Mouse (Mus musculus): ENCODE data around the gene Il12rb2.

Il12rb2 gene

GRCm38 (mm10) chr6:67375982-67376391, at the start of gene Il12rb2:
TSS of gene Il12rb2 (minus strand) at chr6:67376188.
- peak; percentile 52 for DNase-seq

- no peak for DNase-seq
Observed at GRCm38 (mm10) chr6:67421761-67422160, 45.8 kb upstream of the Il12rb2 start.

DNA sequence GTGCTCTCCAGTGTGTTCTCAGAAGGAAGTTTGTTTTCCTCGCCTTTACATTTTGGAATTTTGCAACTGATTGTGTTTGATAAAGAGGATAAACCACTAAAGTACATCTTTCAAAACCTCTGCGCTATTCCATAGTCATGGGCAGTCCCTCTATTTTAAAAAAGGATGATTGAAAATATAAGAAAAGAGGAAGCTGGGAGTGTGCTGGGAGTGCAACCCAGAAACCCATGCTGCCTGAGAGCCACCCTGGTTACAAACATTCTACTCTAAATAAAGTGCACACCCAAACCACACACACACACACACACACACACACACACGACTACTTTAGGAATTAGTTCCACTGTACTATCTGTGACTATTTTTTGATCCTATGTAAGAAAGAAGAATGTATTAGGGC, 40.6 kb upstream of the Il12rb2 start:
- DNase-seq = no peak

DNA sequence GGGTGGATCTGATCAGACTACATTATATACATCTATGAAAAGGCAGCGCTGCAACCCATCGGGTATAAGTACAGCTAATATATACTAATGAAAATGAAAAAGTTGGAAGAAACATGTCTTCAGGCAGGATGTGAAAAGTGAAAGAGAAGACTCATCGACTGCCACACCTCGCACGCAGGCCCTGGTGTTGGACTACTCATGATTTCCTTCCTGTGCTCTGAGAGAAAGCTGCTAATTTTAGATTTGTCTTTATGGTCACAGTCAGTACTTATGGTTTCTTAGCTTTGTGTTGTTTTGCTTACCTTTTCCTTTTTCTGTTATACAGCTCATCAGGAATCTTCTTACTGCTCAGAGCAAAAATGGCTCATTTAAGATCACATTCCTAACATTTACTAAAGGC, 39.3 kb upstream of the Il12rb2 start:
- no peak for DNase-seq

GRCm38 (mm10) chr6:67413378-67413777, 37.4 kb upstream of the Il12rb2 start:
- no peak for DNase-seq

GRCm38 (mm10) chr6:67405281-67405682, 29.3 kb upstream of the Il12rb2 start:
- DNase-seq = no peak

- no peak for DNase-seq
Observed at GRCm38 (mm10) chr6:67399551-67399950, 23.6 kb upstream of the Il12rb2 start.

GRCm38 (mm10) chr6:67365785-67366184, 10.2 kb downstream of the Il12rb2 start:
- no peak for DNase-seq

GRCm38 (mm10) chr6:67348065-67348464, 27.9 kb downstream of the Il12rb2 start:
- DNase-seq = no peak

GRCm38 (mm10) chr6:67339494-67339893, 36.5 kb downstream of the Il12rb2 start:
- no peak for DNase-seq

DNA sequence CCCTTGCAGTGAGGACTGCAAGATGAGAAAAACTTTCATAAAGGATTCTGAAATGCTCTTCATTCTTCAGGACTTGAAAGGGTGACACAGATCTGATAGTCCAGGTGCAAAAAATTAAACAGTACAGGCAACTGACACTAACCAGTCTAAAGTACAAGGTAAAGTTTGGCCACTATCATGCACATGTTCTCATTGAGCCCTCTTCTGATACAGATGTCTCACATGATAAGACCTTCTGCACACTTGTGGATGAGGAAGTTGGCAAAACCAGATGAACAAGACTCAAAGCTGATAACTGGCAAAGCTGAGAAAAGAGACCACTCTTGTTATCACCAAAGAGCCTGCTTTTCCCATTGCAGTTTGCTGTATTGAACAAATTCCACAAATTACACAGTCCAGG, 38.0 kb downstream of the Il12rb2 start:
- no peak for DNase-seq

DNA sequence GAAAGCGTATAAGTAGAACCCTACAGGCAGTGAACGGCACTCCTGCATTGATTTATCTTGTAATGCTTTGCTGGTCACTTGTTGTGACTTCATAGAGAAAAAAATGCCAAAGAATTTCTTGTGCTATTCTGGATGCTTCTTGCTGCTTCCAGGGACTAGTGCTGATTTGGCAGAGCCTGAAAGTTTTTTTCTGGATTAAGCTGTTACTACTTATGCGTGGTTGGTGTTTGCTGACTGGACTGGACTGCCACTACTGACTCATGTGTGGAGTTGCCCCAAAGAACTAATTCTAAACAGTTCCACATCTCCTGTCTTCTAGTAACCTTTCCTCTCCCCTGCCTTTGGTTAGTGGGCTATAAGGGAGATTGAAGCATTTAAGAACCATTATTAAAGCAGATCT, 52.2 kb downstream of the Il12rb2 start:
- DNase-seq = no peak

GRCm38 (mm10) chr6:67318451-67318850, 57.5 kb downstream of the Il12rb2 start:
- peak; percentile 84 for DNase-seq

DNA sequence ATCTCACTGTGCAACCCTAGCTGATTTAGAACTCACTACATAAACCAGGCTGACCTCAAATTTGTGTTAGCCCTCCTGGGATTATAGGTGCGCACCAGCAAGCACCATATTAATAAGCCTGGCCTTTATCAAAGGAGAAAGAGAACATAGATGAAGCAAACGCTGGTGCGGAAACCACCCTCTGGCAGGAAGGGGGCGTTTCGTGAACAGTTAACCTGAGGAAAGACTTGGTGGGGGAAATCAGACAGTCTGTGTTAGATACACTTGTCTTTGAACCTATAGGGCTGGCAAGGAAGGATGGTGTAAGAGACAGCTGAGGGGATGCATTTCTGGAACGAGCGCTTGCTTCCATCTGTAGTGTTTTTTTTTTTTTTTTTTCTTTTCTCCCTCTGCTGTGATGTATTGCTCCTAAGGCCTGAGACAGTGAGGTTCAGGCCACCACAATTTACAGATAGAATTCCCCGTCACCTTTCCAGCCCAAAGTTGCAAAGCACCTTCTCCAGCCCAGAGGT, 58.1 kb downstream of the Il12rb2 start:
- DNase-seq = no peak

- no peak for DNase-seq
Observed at GRCm38 (mm10) chr6:67317068-67317467, 58.9 kb downstream of the Il12rb2 start.

DNA sequence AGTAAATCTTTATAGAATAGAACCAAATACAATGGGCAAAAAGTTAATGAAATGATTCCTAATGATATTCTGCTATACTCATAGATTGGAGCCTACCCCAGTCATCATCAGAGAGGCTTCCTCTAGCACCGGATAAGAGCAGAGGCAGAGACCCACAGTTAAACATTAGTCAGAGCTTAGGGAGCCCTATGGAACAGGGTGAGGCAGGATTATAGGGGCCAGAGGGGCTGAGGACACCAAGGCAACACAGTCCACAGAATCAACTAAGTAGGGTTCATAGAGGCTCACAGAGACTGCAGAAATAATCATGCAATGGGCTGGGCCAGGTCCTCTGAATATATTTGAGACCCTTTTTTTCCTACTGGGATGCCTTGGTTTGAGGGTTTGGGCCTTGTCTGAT, 61.3 kb downstream of the Il12rb2 start:
- no peak for DNase-seq

DNA sequence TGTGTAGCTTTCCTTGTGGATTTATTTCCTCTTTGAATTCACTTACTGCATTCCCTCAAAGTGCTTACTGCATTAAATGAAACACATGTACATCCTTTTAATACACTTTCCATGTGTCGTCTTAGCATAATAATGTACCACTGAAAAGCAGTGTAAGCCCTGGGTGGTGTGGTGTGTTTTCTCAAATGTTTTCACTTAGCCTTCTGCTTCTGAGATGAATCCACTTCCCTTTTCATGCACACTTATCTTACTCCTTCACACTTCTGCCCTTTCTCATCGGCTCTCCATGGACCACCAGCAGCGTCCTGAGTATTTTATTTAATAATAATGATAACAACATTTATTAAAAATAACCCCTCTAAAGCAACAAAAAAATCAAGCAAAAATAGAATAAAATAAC, 66.2 kb downstream of the Il12rb2 start:
- no peak for DNase-seq

GRCm38 (mm10) chr6:67308994-67309393, 67.0 kb downstream of the Il12rb2 start:
- no peak for DNase-seq

DNA sequence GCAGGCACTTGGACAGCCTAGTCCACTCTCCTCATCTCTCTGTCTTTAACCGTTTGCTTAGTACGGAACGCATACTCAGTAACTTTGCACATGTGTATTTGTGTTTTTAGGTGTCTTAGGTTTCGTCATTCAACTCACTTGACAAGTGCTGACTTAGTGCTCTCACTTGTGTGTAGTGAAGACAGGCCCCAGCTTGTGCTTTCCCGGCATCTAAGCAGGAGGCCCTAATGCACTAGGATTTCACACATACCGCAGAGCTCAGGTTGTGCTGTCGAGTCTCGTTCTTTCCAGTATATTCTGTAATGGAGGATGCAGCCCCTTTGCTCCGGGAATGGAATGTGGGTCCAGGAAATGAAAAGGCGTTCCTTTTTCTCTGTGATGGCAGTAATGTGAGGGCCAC, 72.8 kb downstream of the Il12rb2 start:
- DNase-seq = no peak

DNA sequence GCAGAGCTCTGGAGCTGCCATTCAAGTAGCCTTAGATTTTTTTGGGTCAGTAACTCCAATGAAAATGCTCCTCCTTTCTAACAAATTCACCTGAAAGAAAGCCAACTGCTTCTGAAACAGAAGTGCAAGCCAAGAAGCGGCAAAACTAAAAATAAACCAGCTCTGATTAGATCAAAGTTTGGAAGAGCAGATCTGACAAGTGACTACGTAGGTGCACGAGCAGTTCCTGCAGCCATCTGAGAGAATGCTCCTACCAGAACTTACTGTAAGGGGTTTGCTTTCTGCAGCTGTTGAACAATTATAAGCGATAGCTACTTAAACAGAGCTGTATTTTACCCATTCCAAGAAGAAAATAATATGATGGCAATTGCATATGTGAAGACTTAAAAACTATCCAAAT, 73.5 kb downstream of the Il12rb2 start:
- DNase-seq = no peak

DNA sequence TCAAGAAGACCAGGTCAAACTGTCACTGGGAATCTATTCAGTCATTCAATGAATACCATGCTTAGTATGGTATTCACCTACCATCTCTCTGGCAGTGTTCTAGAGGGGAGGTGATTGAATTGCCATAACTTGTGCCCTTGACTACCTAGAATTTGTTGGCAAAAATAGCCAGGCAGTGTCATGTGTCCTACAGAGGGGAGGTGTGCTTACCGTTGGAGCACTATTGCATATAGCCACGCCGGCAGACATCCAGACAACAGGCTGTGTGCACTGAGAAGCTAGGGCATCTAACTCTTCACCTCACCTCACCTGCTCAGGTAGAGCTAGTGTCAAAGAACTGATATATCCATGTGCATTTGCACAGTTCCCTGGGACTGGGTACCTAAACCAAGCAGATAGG, 74.8 kb downstream of the Il12rb2 start:
- no peak for DNase-seq

DNA sequence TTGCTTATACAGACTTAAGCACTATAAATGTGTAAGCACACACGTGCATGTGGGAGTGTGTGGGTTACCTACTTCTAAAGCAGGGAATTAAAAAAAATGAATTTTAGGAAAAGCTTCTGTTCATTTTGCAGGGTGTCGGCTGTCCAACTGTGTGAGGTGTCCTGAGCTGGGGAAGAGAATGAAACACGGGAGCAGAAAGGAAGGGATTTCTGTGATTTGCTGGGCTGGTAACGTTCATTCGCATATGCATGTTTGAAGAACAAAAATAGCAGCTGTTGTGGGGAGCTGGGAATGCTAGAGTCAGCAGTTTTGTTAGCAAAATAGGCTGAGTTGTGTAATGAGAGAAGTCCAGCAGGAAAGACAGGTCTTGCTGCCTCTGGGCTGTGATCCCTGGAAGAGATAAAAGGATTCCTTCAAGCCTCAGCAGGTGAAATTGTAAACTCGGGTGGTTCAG, 75.3 kb downstream of the Il12rb2 start:
- DNase-seq = peak; percentile 42

DNA sequence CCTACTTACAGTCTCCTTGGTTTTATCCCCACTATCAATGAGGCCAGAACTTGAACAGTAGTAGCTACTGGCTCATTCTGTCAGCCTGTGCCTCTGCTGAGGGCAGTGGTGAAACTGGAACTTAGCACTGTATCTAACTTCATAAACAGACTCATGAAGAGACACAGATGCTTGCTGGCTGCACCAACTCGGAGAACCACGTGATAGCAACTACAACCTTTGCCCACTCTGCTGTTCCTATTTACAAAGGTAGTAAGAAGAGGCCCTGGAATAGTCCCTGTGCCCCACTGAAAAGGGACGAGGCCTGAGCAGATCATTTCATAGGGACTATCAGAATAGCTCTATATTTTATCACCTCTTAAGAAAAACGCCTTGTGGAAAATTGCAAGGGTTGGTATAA, 75.7 kb downstream of the Il12rb2 start:
- DNase-seq = no peak

GRCm38 (mm10) chr6:67298742-67299141, 77.2 kb downstream of the Il12rb2 start:
- DNase-seq = no peak

GRCm38 (mm10) chr6:67296126-67296525, 79.9 kb downstream of the Il12rb2 start:
- DNase-seq = peak; percentile 15
